Mouse (Mus musculus): ENCODE results near the gene Taldo1. TPM values are rescaled to one million over a fixed set of nuclear protein-coding genes. Genes with fewer than 3 reads are reported as not detected.

Gene Taldo1
- polyA plus RNA-seq, 1 experiment from 2014 or later = 352 TPM

DNA sequence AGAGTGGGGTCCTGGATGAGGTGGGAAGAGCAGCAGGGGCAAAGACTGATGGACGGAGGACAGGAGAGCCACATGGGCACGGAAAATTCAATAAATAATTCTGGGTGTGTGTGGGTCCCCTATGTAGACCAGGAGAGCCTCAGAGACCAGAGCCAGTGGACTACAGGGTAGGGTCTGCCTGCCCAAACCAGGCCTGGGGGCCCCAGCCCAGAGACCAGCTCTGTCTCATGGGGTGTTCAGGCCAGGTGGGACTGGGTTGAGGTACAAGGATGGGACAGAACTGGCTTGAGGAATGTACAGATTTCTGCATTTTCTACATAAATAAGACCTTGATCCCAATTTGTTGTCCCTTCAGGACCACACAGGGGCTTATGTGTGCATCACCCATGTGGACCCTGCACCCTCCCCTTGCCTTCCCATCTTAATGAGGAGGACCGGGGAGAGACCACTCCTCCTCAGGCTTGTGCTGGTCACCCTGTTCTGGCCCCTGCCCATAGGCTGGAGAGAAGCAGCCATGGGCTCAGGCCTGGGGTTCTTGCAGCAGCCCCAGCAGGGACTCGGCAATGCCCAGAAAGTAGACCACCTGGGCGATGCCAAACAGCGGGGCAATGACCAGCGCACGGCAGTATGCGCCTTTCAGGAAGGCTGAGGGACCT, 38.7 kb downstream of the Taldo1 start:
- Histone ChIP-seq H3K4me1 (peaks cover 49% of the 10 kb centered on the region), H3K27me3 (no peaks in the 10 kb centered on the region; the same call in 1 of the 2 replicates), H3K27ac (no peak overlapping the region), H3K4me3 (no peak overlapping the region), H3K9me3 (replicated peaks) (no peaks in the 10 kb centered on the region), H3K36me3 (peaks cover 45% of the 10 kb centered on the region), H3K4me2 (replicated peaks) (no peak overlapping the region), H3K9ac (no peak overlapping the region)
- ATAC-seq (ENCODE audit: low FRiP score) = no peak
- WGBS = 92% methylated on average over 9 of the region's 9 CpGs

GRCm38 (mm10) chr7:141431434-141432185, 39.6 kb downstream of the Taldo1 start:
- no peak for ATAC-seq (ENCODE audit: low FRiP score)
- WGBS = 94% methylated on average over 19 of the region's 19 CpGs
- Histone ChIP-seq H3K36me3 (peaks cover 41% of the 10 kb centered on the region), H3K4me1 (peaks cover 58% of the 10 kb centered on the region), H3K27ac (no peak overlapping the region), H3K27me3 (no peaks in the 10 kb centered on the region; the same call in 1 of the 2 replicates), H3K9me3 (replicated peaks) (no peaks in the 10 kb centered on the region), H3K4me2 (replicated peaks) (no peak overlapping the region), H3K4me3 (no peak overlapping the region), H3K9ac (peak overlapping the region; percentile 14; the same call in 1 of the 2 replicates)

GRCm38 (mm10) chr7:141432186-141432611, 40.2 kb downstream of the Taldo1 start:
- Histone ChIP-seq H3K27ac (no peak overlapping the region), H3K9me3 (replicated peaks) (no peaks in the 10 kb centered on the region), H3K4me2 (replicated peaks) (no peak overlapping the region), H3K9ac (no peak overlapping the region), H3K4me3 (no peak overlapping the region; the same call in 1 of the 2 replicates), H3K4me1 (peaks cover 64% of the 10 kb centered on the region), H3K36me3 (peaks cover 37% of the 10 kb centered on the region), H3K27me3 (no peaks in the 10 kb centered on the region; the same call in 1 of the 2 replicates)
- WGBS = 82% methylated on average over 8 of the region's 8 CpGs
- no peak for ATAC-seq (ENCODE audit: low FRiP score)

DNA sequence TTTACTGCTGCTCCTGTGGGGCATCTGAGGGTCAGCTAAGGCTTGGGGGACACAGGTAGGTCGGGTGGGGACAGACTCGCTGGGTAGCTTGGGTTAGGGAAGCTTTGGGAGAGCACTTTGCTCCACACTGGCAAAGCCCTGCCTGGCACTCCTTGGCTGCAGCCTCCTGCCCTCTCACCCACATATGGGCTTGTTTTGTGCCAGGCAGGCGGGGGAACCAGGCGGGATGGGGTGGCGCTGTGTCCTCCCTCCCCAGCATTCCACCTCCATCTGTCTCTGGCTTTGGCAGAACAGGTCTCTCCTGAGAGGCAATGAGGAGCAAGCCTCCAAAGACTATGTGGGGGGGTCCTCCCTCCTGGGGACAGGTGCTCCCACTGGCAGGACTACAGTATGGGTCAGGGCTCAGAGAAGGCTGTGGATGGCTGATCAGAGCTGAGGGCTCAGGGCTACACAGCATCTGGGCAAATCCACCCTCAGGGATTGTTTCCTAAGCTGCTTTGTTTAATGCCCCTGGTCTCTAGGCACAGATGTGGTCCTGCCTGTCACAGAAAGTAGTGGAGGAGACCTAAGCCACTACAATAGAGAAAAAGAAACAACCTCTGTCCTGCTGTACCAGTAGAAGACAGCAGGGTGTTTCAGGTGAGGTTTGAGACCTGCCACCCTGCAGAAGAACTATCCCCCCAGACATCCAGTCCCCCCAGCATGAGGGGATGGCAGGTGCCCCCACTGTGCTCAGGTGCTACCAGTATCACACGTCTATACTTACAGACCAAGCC, 40.9 kb downstream of the Taldo1 start:
- Histone ChIP-seq H3K9ac (peak overlapping the region; percentile 80; the same call in 1 of the 2 replicates), H3K27ac (no peak overlapping the region), H3K27me3 (no peaks in the 10 kb centered on the region), H3K4me1 (peaks cover 67% of the 10 kb centered on the region), H3K36me3 (peaks cover 34% of the 10 kb centered on the region), H3K4me3 (no peak overlapping the region), H3K4me2 (replicated peaks) (peak overlapping the region; percentile 76; the same call in 1 of the 2 replicates), H3K9me3 (replicated peaks) (no peaks in the 10 kb centered on the region)
- no peak for ATAC-seq (ENCODE audit: low FRiP score)
- 86% methylated on average over 6 of the region's 6 CpGs for WGBS

DNA sequence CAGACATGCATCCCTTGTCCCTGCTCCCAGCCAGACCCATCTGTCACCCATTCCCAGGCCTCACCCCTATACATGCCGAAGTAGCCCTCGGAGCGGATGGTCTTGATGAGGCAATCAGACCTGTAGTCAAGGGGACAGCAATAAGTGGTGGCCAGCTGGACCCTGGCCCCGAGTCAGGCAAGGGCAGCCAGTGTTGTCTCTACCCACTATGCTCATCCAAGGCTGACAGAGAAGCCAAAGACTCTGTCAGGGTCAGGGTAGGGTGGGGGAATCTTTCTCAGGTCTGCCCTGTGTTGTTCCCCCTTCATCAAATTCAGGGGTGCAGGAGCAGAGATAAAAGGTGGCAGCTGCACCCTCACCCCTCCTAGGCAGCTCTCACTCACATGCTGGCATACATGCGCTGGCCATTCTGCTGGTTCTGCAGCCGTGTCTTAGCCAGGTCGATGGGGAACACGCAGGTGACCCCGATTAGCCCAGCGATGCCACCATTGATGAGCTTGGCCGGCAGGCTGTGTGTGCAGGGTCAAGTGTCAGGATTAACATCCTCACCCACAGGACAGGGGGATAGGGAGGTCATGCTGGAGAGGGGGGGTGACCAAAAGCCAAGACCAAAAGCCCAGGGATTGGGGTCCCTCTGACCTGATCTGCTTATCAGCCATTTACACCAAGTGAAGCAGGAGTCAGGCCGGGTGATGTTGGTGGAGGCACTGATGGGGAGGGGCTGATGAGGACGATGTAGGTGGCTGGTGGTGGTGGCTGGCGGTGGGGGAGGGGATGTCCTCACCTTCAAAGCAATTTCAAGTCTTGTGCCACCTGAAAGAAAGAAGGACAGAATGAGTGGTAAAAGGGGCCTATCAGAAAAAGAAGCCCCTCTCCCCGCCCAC, 41.8 kb downstream of the Taldo1 start:
- Histone ChIP-seq H3K27me3 (no peaks in the 10 kb centered on the region), H3K9me3 (replicated peaks) (no peaks in the 10 kb centered on the region), H3K4me1 (peaks cover 61% of the 10 kb centered on the region), H3K4me2 (replicated peaks) (peak overlapping the region; percentile 76), H3K4me3 (peak overlapping the region; percentile 53), H3K36me3 (peaks cover 39% of the 10 kb centered on the region), H3K9ac (peak overlapping the region; percentile 80), H3K27ac (peak overlapping the region; percentile 83)
- no peak for ATAC-seq (ENCODE audit: low FRiP score)
- WGBS = 77% methylated on average over 15 of the region's 15 CpGs

DNA sequence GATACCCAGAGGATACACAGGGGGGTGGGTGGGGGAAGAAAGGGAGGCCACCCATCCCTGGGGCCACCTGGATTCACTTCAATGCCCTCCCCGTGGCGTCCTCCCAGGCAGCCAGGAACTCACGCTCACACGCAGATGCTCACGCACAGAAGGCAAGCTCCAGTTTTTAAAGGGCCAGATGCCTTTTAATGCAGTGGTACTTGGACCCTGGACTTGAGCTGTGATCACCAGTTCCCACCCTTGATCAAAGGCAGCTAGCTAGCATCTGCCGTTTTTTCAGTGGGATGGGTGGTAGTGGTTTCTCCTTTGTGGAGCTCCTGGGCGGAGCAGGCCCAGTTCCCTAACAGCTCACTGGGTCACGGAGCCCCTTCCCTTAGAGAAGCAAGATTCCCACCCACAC, 42.5 kb downstream of the Taldo1 start:
- peaks cover 44% of the 10 kb centered on the region for H3K36me3 ChIP-seq
- H3K9ac ChIP-seq = peak overlapping the region; percentile 80
- ATAC-seq (ENCODE audit: low FRiP score) = no peak
- H3K27me3 ChIP-seq = no peaks in the 10 kb centered on the region
- no peaks in the 10 kb centered on the region for H3K9me3 ChIP-seq (replicated peaks)
- WGBS = 13% methylated on average over 8 of the region's 8 CpGs
- H3K4me1 ChIP-seq = peaks cover 54% of the 10 kb centered on the region
- peak overlapping the region; percentile 83 for H3K27ac ChIP-seq
- H3K4me2 ChIP-seq (replicated peaks) = peak overlapping the region; percentile 76
- peak overlapping the region; percentile 53 for H3K4me3 ChIP-seq

DNA sequence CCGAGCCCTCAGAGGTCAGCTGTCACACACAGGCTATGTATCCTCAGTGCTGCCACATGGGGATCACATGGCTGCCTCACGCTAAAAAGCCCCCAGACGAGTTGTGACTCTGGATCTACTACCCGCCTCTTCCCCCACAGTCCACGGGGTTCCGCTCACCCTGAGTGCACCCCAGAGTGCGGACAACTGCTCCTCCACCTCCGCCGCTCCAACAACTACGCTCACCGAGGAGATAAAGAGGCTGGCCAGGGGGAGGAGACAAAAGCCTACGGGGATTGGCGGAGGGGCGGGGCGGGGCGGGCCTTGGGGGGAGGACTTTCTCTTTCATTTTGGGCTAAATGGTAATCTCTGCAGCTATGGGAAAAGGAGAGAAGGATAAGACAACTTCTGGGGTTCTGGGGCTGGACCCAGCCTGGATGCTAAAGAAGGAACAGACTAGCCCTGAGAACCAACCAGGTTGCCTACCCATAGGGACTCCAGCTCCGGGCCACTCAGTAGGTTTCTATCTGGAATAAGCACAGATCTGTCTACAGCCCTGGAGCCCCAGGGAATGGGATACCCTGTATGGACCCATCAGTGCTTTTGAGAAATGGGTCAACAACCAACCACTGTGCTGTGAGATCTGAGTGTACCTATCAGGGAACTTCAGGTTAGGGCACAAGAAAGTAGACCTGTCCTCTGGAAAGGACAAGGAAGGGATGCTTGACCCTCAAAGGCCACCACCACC, 43.3 kb downstream of the Taldo1 start:
- H3K9me3 ChIP-seq (replicated peaks) = no peaks in the 10 kb centered on the region
- H3K27ac ChIP-seq = peak overlapping the region; percentile 83
- peaks cover 50% of the 10 kb centered on the region for H3K36me3 ChIP-seq
- 7% methylated on average over 17 of the region's 17 CpGs for WGBS
- H3K9ac ChIP-seq = peak overlapping the region; percentile 80
- ATAC-seq (ENCODE audit: low FRiP score) = peak; percentile 17
- peak overlapping the region; percentile 76 for H3K4me2 ChIP-seq (replicated peaks)
- H3K4me1 ChIP-seq = peaks cover 49% of the 10 kb centered on the region
- peak overlapping the region; percentile 53 for H3K4me3 ChIP-seq
- H3K27me3 ChIP-seq = no peaks in the 10 kb centered on the region

DNA sequence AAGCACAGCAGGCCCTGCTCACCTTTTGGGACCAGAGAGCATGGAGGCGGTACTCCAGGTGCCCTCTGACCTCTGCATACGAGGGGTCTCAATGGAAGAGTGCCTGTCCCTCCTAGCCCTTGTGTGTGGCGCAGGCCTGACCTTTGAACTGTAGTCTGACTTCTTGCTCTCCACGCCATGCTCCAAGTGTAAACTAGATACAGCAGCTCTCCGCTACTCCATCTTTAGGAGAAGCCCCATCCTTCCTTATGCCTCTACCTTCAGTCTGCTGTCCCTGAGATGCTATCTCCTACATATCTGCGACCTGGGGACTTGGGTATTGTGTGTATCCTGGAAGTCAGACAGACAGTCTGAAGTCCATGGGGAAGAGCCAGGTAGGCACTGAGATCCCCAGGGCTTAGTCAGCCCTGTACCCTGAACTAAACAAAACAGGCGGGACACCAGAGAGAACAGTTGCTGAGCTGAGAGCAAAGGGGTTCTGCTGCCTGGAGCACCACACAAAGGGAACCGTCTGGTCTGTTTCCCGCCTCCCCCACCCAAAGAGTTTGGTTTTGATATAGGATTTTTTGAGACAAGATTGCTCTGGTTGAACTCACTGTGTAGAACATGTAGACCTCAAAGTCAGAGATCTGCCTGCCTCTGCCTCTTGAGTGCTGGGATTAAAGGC, 44.0 kb downstream of the Taldo1 start:
- Histone ChIP-seq H3K36me3 (peaks cover 44% of the 10 kb centered on the region), H3K9me3 (replicated peaks) (no peaks in the 10 kb centered on the region), H3K27ac (no peak overlapping the region), H3K27me3 (no peaks in the 10 kb centered on the region), H3K4me2 (replicated peaks) (peak overlapping the region; percentile 76), H3K9ac (peak overlapping the region; percentile 14), H3K4me3 (no peak overlapping the region), H3K4me1 (peaks cover 49% of the 10 kb centered on the region)
- WGBS = 69% methylated on average over 9 of the region's 9 CpGs
- no peak for ATAC-seq (ENCODE audit: low FRiP score)

- Histone ChIP-seq H3K4me2 (replicated peaks) (peak overlapping the region; percentile 76), H3K9me3 (replicated peaks) (no peaks in the 10 kb centered on the region), H3K27me3 (no peaks in the 10 kb centered on the region), H3K27ac (peak overlapping the region; percentile 73; the same call in 1 of the 2 replicates), H3K36me3 (peaks cover 41% of the 10 kb centered on the region), H3K4me3 (peak overlapping the region; percentile 54), H3K4me1 (peaks cover 46% of the 10 kb centered on the region), H3K9ac (peak overlapping the region; percentile 78)
- no peak for ATAC-seq (ENCODE audit: low FRiP score)
- WGBS = 42% methylated on average over 2 of the region's 2 CpGs
Measured at GRCm38 (mm10) chr7:141436523-141436892, 44.5 kb downstream of the Taldo1 start.

GRCm38 (mm10) chr7:141437178-141438120, 45.5 kb downstream of the Taldo1 start, which contains the start of gene Slc25a22:
Gene Slc25a22 (minus strand): TSS chr7:141437892.
- peak within 1 kb of the TSS; percentile 54 for H3K4me3 ChIP-seq
- peaks cover 51% of the 10 kb centered on the region for H3K4me1 ChIP-seq
- H3K9ac ChIP-seq = peak within 1 kb of the TSS; percentile 78
- 6% methylated on average over 53 of the region's 53 CpGs for WGBS
- H3K9me3 ChIP-seq (replicated peaks) = no peaks in the 10 kb centered on the region
- H3K4me2 ChIP-seq (replicated peaks) = peak within 1 kb of the TSS; percentile 76
- H3K27ac ChIP-seq = peak within 1 kb of the TSS; percentile 73
- H3K27me3 ChIP-seq = no peaks in the 10 kb centered on the region
- peaks cover 32% of the 10 kb centered on the region for H3K36me3 ChIP-seq
- ATAC-seq (ENCODE audit: low FRiP score) = peak; percentile 75

Data from hindbrain, embryonic 12.5 days (tissue).